Mouse (Mus musculus) embryo, embryonic 9.5 days (tissue): Measurements from ENCODE around the gene Rab11a.

Experiments used
- DNase-seq: peaks from one replicate; pipeline ENCODE4 v3.0.0-alpha.2; 2017; ENCODE audit errors: extremely low spot score

The Rab11a gene

GRCm38 (mm10) chr9:64737406-64738201 is at the start of gene Rab11a:
Gene Rab11a, minus strand, starts transcription at chr9:64737758.
- DNase-seq, result peak; percentile 98

- no peak for DNase-seq
Measured at GRCm38 (mm10) chr9:64786216-64786905, 48.8 kb upstream of the Rab11a start.

DNA sequence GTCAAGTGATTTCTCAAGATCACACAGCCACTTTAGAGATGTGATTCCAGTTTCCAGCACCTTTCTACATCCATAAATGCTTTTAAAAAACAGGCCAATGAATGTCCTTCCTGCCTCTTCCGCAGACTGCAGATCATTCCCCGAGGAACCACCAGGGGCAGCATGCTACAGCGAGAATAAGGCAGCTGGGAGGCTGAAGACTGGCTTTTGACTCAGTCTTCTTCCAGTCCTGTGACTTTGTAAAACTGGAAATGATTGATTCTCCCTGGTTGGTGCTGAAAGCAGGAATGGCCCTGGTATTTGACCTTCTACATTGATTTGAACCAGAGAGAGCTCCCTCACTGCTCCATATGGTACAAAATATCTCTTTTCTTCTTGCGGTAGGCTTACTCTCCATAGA is 47.3 kb upstream of the Rab11a start:
- DNase-seq, result peak; percentile 57

GRCm38 (mm10) chr9:64783511-64783910 is 46.0 kb upstream of the Rab11a start:
- DNase-seq, result no peak

- DNase-seq, result peak; percentile 25
Measured at GRCm38 (mm10) chr9:64779628-64780027, 42.1 kb upstream of the Rab11a start.

DNA sequence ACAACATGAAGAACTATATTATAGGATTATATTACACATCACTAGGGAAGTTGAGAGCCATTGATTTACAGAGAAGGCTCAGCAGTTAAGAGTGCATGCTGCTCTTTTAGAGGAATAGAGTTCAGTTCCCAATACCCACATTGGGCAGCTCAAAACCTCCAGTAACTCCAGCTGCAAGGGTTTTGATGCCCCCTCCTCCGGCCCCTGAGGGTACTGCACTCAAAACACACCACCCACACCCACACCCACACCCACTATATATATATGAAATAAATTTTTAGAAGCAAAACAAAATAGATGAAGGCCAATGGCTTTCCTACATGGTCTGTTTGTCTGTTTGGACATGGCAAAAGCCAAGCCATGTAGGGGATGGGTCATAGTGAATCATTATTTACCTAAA is 40.6 kb upstream of the Rab11a start:
- no peak for DNase-seq

GRCm38 (mm10) chr9:64777441-64777987 is 40.0 kb upstream of the Rab11a start:
- no peak for DNase-seq

GRCm38 (mm10) chr9:64775491-64775890 is 37.9 kb upstream of the Rab11a start:
- no peak for DNase-seq

DNA sequence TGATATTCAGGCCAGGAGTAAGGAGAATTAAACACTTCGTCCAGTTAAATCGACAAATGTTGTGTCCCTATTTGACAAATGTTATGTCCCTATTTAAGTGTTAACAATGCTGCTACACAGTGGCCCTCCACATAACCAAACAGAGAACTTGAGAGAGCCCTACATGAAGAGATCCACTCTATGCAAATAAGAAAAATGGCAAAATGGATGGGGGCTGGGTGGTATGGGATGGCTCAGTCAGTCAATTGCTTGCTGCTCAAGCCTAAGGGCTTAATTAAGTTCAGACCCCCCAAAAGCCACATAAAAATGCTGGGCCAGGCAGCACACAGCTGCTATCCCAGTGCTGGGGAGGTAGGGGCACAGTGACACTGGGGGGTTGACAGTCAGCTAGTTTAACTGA is 37.3 kb upstream of the Rab11a start:
- no peak for DNase-seq

DNA sequence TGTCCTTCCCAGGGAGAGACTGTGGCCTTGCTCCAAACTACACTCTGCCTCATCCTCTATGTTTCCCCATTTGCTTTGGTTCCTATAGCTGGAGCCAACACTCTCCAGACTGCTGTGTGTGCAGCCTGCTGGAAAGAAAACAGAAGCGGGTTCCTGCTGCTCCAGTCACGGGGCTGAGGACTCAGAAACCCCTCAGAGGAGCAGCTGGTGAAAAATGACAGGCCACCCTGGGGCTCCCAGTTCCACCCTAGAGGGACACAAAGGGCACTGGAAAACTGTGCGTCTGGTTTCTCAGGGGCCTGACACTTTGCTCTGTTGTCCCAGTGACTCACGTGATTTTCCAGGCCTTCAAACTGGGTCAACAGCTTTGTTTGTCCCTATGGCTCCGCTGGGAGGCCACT is 36.9 kb upstream of the Rab11a start:
- DNase-seq, result no peak

- DNase-seq, result no peak
Measured at GRCm38 (mm10) chr9:64773936-64774335, 36.4 kb upstream of the Rab11a start.

- DNase-seq, result no peak
Measured at GRCm38 (mm10) chr9:64773254-64773653, 35.7 kb upstream of the Rab11a start.

DNA sequence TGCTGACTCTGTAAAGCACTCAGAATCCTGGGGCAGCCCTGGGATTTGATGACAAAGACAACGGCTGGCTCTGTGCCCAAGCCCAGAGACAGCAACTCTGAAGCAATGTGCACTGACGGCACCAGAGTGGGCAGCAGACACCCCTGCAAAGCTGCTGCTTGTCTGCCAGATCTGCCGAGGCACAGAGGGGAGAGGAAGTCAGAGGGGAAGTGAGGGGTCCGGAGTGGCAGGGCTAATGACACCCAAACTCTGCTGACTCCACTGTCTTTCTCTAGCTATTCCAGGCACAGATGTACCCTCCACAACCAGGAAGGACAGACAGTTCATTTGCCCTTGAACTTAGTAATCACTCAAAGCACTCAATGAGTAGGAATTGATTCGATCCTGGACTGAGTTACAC is 33.7 kb upstream of the Rab11a start:
- no peak for DNase-seq

DNA sequence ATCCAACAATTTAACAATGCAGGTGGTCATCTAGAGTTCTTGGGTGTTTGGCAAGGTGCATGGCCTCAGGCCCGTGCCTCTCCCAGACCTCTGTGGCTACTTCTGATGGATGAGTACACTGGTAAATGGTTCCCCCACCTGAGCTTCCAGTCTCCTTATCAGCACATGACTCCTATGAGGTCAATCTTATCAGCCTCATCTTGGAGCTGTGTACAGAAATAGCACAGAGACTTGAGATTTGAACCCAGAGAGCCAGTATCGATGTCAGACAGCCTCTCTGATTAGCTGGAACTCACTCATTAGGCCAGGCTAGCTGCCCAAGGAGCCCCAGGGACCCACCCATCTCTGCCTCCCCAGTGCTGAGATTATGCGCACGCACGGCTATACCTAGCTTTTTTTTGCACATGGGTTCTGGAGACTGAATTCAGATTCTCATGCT is 32.9 kb upstream of the Rab11a start:
- no peak for DNase-seq

DNA sequence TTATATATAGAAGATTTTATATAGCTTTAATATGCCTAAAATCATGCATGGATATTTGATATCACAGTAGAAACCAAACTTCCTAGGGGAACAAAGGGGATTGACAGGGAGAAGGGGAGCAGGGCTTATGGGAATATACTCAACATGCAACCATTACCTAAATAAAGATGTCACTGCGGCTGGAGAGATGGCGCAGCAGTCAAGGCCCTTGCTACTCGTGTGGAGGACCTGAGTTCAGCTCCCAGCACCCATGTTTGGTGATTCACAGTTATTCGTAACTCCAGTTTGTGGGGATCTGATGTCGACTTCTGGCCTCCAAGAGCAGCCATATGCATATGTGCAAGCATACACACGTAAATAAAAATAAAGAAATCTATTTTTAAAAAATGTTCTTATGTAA is 32.4 kb upstream of the Rab11a start:
- no peak for DNase-seq

DNA sequence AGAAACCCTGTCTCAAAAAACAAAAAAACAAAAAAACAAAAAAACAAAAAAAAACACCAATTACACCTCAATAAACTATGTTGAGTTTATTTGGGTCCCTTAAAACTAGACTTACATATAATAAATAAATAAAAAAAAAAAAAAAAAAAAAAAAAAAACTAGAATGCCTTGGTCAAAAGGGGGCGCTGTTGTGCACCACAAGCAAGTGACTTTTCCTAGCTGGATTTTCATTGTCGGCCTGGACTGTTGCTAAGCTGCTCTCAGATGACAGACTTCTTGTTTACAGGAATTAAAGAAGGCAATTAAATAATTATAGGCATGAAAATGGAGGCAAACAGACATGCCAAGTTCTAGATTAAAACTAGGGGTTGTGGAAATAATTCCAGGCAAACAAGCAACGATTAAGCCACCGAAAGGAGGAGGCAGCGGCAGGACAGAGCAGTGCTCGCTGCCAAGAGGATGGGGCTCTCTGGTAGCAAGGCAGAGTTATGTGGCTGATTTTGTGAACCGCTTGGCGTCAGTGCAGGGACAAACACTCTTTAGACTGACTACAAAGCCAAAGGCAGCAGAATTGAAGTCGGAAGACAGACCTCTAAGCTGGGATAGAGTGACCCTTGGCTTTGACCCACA is 31.6 kb upstream of the Rab11a start:
- peak; percentile 37 for DNase-seq

DNA sequence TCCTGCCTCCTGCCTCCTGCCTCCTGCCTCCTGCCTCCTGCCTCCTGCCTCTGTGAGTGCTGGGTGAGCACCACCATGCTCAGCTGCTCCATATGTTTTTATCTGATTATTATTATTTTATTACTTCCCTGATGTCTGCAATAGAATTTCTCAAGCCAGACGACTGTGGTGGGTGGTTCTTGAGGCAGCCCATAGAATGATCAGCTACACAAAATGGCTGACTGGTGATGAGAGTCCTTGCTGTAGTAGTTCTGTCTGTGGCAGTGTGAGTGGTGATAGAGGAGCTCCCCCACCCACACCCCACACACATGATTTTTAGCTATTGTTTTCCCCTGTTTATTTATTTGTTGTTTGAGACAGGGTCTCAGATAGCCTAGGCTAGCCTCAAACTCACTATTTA is 30.2 kb upstream of the Rab11a start:
- no peak for DNase-seq

GRCm38 (mm10) chr9:64766136-64766535 is 28.6 kb upstream of the Rab11a start:
- no peak for DNase-seq

DNA sequence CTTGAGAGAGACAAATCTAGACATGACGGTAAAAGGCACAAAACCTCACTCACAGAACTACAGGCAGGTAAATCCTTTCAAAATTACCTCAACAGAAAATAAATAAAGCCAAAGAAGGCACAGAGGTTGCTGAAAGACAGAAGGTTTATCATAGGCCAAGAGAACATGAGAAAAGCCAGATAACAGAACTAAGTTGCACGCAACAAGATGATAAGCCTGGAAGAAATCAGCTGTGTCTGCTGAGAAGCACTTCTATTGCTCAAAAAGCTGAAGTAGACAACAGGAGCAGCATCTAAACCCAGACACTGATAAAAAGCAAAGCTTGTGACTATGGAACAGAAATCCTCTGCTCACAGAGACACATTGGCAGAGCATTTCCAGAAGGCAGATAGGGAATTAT is 27.3 kb upstream of the Rab11a start:
- no peak for DNase-seq

DNA sequence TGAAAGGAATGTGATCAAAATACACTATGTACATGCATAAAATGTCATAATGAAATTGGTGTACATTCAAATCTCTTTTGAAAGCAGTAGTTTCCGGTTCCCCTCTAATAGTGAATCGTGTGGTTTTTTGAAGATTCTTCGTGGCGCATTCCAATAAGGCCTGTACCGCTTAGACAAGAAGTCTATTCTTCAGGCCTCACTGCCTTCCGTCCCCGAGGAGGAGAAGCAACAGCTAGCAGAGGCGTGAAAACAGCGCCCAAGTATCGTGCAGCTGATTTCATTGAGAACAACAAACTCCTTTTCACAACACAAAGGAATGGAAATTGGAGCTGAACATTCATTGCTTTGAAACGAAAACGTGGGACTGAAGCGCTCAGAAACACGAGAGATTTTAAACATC is 20.5 kb upstream of the Rab11a start:
- no peak for DNase-seq

- no peak for DNase-seq
Measured at GRCm38 (mm10) chr9:64752575-64752974, 15.0 kb upstream of the Rab11a start.

DNA sequence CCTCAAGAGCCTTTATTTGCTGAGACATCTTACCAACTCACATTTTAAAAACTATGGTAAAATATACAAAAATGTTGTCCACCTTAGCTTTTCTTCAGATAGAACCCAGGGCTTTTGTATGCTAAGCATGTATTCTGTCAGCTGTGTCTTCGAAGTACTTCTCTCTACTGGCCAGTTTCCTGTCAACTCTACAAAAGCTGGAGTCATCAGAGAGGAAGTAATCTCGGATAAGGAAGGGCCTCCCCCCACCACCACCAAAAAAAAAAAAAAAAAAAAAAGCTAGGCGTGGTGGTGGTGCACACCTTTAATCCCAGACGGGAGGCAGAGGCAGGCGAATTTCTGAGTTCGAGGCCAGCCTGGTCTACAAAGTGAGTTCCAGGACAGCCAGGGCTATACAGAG is 11.8 kb upstream of the Rab11a start:
- no peak for DNase-seq

DNA sequence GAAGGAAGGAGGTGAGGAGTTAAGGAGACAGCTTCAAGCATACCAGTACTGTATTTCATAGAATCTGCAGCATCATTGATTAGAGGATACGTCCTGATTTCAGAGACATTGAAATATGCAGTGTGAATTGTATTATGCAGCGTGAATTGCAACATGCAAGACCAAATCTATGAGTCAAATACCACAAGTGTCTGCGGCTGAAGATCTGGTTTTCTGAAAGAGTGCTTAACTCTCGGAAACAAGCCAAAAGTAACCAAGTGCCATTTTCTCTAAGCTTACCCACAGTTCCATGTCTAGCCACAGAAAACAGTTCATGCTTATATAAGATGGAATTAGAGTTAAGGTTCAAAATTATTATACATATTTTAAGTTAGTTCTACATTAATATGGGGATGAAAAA is 10.2 kb upstream of the Rab11a start:
- no peak for DNase-seq
